Mouse (Mus musculus): ENCODE measurements around the gene Foxd3. TPM values are rescaled to one million over a fixed set of nuclear protein-coding genes. Genes with fewer than 3 reads are reported as not detected.
A peak's percentile ranks its signal among the peaks of the same experiment; 100 is the strongest.

The Foxd3 gene
- polyA plus RNA-seq, 1 experiment from 2014 or later: 2.0 TPM

DNA sequence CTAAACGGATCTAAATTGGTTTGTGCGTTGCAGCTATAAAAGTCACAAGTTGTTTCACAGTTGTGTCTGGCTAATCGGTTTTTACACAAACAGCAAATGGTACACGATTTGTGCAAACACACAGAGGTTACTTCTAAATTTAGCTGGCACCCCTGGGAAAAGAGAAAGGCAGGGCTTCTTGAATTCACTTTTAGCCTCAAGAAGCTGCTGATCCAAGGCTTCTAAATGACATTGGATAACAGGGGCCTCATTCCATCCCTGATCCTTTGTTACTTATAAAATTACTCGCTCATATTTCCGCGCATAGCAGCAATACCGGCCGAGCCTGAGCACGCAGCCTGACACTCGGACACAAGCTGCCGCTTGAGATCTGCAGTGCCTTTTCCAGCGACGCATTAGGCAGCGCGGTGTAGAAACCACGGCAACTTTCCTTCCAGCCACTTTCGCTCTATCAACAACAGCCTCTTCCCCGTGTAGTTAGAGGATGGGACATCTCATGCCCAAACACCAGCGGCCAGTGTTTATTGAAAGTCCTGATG, 4.0 kb downstream of the Foxd3 start:
- under 1% methylated on average over 20 of the region's 20 CpGs for WGBS
- peak overlapping the region; percentile 3; the same call in 1 of the 2 replicates for H3K4me3 ChIP-seq (ENCODE audit: low read depth, low read length)

DNA sequence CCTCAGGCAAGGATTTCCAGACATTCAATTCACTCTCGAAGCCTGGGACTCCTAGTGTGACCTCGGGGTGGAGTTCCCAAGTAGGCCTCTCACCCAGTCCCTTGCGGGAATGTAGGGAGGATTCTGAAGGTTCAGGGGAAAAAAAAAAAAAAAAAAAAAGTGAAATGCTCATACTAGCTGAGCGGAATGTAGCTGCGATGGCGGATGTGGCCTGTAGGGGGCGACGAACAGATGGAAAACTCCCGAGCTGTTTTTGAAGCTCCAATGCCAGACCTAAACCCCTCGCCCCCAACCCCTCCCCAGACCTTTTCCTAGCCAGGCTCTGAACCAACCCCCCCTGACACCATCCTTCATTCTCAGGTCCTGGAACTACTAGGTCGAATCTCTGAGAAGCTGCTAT, 4.9 kb downstream of the Foxd3 start:
- ATAC-seq (ENCODE audit: low read depth): peak; percentile 24; the same call in 1 of the 2 replicates

More for the DNA sequence above, 4.0 kb downstream of the Foxd3 start:
- ATAC-seq (ENCODE audit: low read depth) (no peak), DNase-seq (ENCODE audit: low spot score) (peak; percentile 59)
- H3K27me3 ChIP-seq (replicated peaks; ENCODE audit: control insufficient read depth, insufficient read depth, low read length): peaks cover 98% of the 10 kb centered on the region
- no peaks in the 10 kb centered on the region for H3K36me3 ChIP-seq (ENCODE audit: control insufficient read depth, insufficient read depth, low read length)
- peak overlapping the region; percentile 39; the same call in 1 of the 2 replicates for H3K4me2 ChIP-seq (ENCODE audit: low read depth, low read length)
- peaks cover 8% of the 10 kb centered on the region; the same call in 1 of the 2 replicates for H3K4me1 ChIP-seq (ENCODE audit: control insufficient read depth, insufficient read depth, low read length)
- no peaks in the 10 kb centered on the region for H3K9me3 ChIP-seq (ENCODE audit: control insufficient read depth, low read length)
- H3K27ac ChIP-seq (replicated peaks; ENCODE audit: low read depth, low read length): no peak overlapping the region
- H3K9ac ChIP-seq (ENCODE audit: low read depth, low read length): no peak overlapping the region

GRCm38 (mm10) chr4:99661956-99662355, 5.9 kb downstream of the Foxd3 start:
- Histone ChIP-seq H3K9ac (ENCODE audit: low read depth, low read length) (no peak overlapping the region), H3K36me3 (ENCODE audit: control insufficient read depth, insufficient read depth, low read length) (no peaks in the 10 kb centered on the region), H3K9me3 (ENCODE audit: control insufficient read depth, low read length) (no peaks in the 10 kb centered on the region), H3K27me3 (replicated peaks; ENCODE audit: control insufficient read depth, insufficient read depth, low read length) (peaks cover 89% of the 10 kb centered on the region), H3K4me1 (ENCODE audit: control insufficient read depth, insufficient read depth, low read length) (0 out of 2 replicates have a peak, but pooled peaks cover 5% of the 10 kb centered on the region), H3K27ac (replicated peaks; ENCODE audit: low read depth, low read length) (no peak overlapping the region), H3K4me3 (ENCODE audit: low read depth, low read length) (no peak overlapping the region), H3K4me2 (ENCODE audit: low read depth, low read length) (no peak overlapping the region)
- WGBS: 6% methylated on average over 12 of the region's 12 CpGs
- no peak for DNase-seq (ENCODE audit: low spot score)
- no peak for ATAC-seq (ENCODE audit: low read depth)

More for the DNA sequence above, 4.9 kb downstream of the Foxd3 start:
- peaks cover 96% of the 10 kb centered on the region for H3K27me3 ChIP-seq (replicated peaks; ENCODE audit: control insufficient read depth, insufficient read depth, low read length)
- no peaks in the 10 kb centered on the region for H3K36me3 ChIP-seq (ENCODE audit: control insufficient read depth, insufficient read depth, low read length)
- H3K9ac ChIP-seq (ENCODE audit: low read depth, low read length): no peak overlapping the region
- H3K27ac ChIP-seq (replicated peaks; ENCODE audit: low read depth, low read length): no peak overlapping the region
- WGBS: 0% methylated on average over 11 of the region's 11 CpGs
- peak overlapping the region; percentile 13; the same call in 1 of the 2 replicates for H3K4me3 ChIP-seq (ENCODE audit: low read depth, low read length)
- peak overlapping the region; percentile 39 for H3K4me2 ChIP-seq (ENCODE audit: low read depth, low read length)
- peaks cover 8% of the 10 kb centered on the region; the same call in 1 of the 2 replicates for H3K4me1 ChIP-seq (ENCODE audit: control insufficient read depth, insufficient read depth, low read length)
- peak; percentile 80 for DNase-seq (ENCODE audit: low spot score)
- no peaks in the 10 kb centered on the region for H3K9me3 ChIP-seq (ENCODE audit: control insufficient read depth, low read length)

- Histone ChIP-seq H3K4me3 (ENCODE audit: low read depth, low read length) (no peak overlapping the region; the same call in 1 of the 2 replicates), H3K4me2 (ENCODE audit: low read depth, low read length) (no peak overlapping the region), H3K27ac (replicated peaks; ENCODE audit: low read depth, low read length) (no peak overlapping the region), H3K9me3 (ENCODE audit: control insufficient read depth, low read length) (no peaks in the 10 kb centered on the region), H3K27me3 (replicated peaks; ENCODE audit: control insufficient read depth, insufficient read depth, low read length) (peaks cover 84% of the 10 kb centered on the region), H3K4me1 (ENCODE audit: control insufficient read depth, insufficient read depth, low read length) (0 out of 2 replicates have a peak, but pooled peaks cover 4% of the 10 kb centered on the region), H3K36me3 (ENCODE audit: control insufficient read depth, insufficient read depth, low read length) (no peaks in the 10 kb centered on the region), H3K9ac (ENCODE audit: low read depth, low read length) (no peak overlapping the region)
- ATAC-seq (ENCODE audit: low read depth) (no peak), DNase-seq (ENCODE audit: low spot score) (no peak)
- 12% methylated on average over 9 of the region's 9 CpGs for WGBS
These were observed 6.3 kb downstream of the Foxd3 start for GRCm38 (mm10) chr4:99662431-99662830.

- Histone ChIP-seq H3K9ac (ENCODE audit: low read depth, low read length) (no peak overlapping the region), H3K27me3 (replicated peaks; ENCODE audit: control insufficient read depth, insufficient read depth, low read length) (peaks cover 79% of the 10 kb centered on the region), H3K27ac (replicated peaks; ENCODE audit: low read depth, low read length) (no peak overlapping the region), H3K4me3 (ENCODE audit: low read depth, low read length) (no peak overlapping the region; the same call in 1 of the 2 replicates), H3K4me1 (ENCODE audit: control insufficient read depth, insufficient read depth, low read length) (no peaks in the 10 kb centered on the region), H3K36me3 (ENCODE audit: control insufficient read depth, insufficient read depth, low read length) (no peaks in the 10 kb centered on the region), H3K9me3 (ENCODE audit: control insufficient read depth, low read length) (no peaks in the 10 kb centered on the region), H3K4me2 (ENCODE audit: low read depth, low read length) (no peak overlapping the region)
- ATAC-seq (ENCODE audit: low read depth) (no peak), DNase-seq (ENCODE audit: low spot score) (no peak)
- 2% methylated on average over 20 of the region's 34 CpGs for WGBS
These were observed 6.9 kb downstream of the Foxd3 start for GRCm38 (mm10) chr4:99662841-99663567.

DNA sequence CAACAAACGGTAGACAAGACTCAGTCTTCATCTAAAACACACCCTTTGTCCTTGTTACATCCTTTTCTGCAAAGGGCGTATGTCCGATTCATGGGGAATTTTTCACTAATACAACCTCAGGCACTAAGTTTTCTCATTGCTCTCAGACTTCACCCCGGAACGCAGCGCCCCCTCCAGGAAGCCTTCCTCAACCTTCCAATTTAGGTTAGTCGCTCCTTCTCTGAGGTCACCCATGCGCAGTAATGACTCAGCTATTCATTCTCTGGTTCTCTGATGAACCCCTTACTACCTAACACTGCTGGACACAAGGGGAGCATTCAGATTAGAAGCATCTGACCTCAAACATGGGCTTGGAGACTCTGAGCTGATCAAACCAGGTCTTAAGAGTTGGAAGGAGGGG, 7.6 kb downstream of the Foxd3 start:
- H3K36me3 ChIP-seq (ENCODE audit: control insufficient read depth, insufficient read depth, low read length): no peaks in the 10 kb centered on the region
- no peak for DNase-seq (ENCODE audit: low spot score)
- peaks cover 73% of the 10 kb centered on the region for H3K27me3 ChIP-seq (replicated peaks; ENCODE audit: control insufficient read depth, insufficient read depth, low read length)

DNA sequence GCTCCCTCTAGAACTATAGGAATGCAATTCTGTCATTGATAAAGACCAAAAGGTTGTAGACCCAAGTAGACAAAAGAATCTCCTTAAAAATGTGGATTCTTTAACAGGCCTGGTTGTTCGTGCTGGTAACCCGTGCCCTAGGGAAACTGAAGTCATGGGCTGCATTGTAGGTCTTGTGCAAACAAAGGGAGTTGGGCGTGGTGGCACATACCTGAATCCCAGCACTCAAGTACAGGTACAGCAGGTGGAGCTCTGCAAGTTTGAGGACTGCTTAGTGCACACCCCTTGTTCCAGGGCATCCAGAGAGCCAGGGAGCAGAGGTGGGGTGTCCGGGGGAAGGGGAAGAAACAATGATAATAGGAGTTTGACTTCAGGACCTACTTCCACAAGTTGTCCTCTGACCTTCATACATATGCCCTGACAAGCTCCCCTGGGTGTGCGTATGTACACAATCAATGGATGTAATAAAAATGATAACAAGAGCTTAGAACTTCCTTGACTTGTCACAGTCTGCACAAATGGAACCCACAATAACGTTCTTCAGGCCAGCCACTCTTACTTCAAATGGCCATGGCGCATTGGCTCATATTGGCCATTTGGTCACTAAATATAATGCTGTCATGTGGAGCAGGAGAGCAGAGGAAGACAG, 14.2 kb downstream of the Foxd3 start:
- DNase-seq (ENCODE audit: low spot score) (no peak), ATAC-seq (ENCODE audit: low read depth) (no peak)
- Histone ChIP-seq H3K4me1 (ENCODE audit: control insufficient read depth, insufficient read depth, low read length) (no peaks in the 10 kb centered on the region), H3K4me3 (ENCODE audit: low read depth, low read length) (no peak overlapping the region), H3K27ac (replicated peaks; ENCODE audit: low read depth, low read length) (no peak overlapping the region), H3K9me3 (ENCODE audit: control insufficient read depth, low read length) (no peaks in the 10 kb centered on the region), H3K36me3 (ENCODE audit: control insufficient read depth, insufficient read depth, low read length) (no peaks in the 10 kb centered on the region), H3K9ac (ENCODE audit: low read depth, low read length) (no peak overlapping the region), H3K27me3 (replicated peaks; ENCODE audit: control insufficient read depth, insufficient read depth, low read length) (peaks cover 7% of the 10 kb centered on the region; the same call in 1 of the 2 replicates), H3K4me2 (ENCODE audit: low read depth, low read length) (no peak overlapping the region)
- WGBS: 87% methylated on average over 7 of the region's 7 CpGs

More for the DNA sequence above, 7.6 kb downstream of the Foxd3 start:
- WGBS: 17% methylated on average over 8 of the region's 8 CpGs
- no peaks in the 10 kb centered on the region for H3K9me3 ChIP-seq (ENCODE audit: control insufficient read depth, low read length)
- no peak overlapping the region for H3K27ac ChIP-seq (replicated peaks; ENCODE audit: low read depth, low read length)
- H3K4me3 ChIP-seq (ENCODE audit: low read depth, low read length): no peak overlapping the region
- no peak for ATAC-seq (ENCODE audit: low read depth)
- no peak overlapping the region for H3K4me2 ChIP-seq (ENCODE audit: low read depth, low read length)
- no peak overlapping the region for H3K9ac ChIP-seq (ENCODE audit: low read depth, low read length)
- no peaks in the 10 kb centered on the region for H3K4me1 ChIP-seq (ENCODE audit: control insufficient read depth, insufficient read depth, low read length)

DNA sequence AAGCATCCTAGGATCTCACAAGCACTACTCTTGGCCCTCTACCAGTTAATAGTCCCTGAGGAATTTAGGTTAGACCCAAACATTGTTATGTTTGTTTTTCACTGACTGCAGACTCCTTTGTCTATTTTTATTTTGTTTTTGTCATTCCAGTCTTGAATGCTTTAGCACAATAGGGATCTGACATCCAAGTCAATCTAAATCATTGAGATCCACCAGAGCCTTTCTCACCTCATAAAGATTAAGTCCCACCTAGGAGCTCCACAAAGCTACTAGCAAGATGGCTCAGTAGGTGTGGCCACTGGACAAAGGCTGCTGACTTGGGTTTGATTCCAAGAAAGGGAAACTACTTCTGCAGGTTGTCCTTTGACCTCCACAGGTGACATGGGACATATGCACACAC, 19.1 kb downstream of the Foxd3 start:
- H3K36me3 ChIP-seq (ENCODE audit: control insufficient read depth, insufficient read depth, low read length): no peaks in the 10 kb centered on the region
- H3K4me1 ChIP-seq (ENCODE audit: control insufficient read depth, insufficient read depth, low read length): no peaks in the 10 kb centered on the region
- ATAC-seq (ENCODE audit: low read depth): no peak
- no peak overlapping the region for H3K9ac ChIP-seq (ENCODE audit: low read depth, low read length)
- H3K27me3 ChIP-seq (replicated peaks; ENCODE audit: control insufficient read depth, insufficient read depth, low read length): no peaks in the 10 kb centered on the region
- H3K4me3 ChIP-seq (ENCODE audit: low read depth, low read length): no peak overlapping the region
- no peak overlapping the region for H3K27ac ChIP-seq (replicated peaks; ENCODE audit: low read depth, low read length)
- DNase-seq (ENCODE audit: low spot score): no peak
- no peak overlapping the region for H3K4me2 ChIP-seq (ENCODE audit: low read depth, low read length)
- no peaks in the 10 kb centered on the region for H3K9me3 ChIP-seq (ENCODE audit: control insufficient read depth, low read length)
